Mouse (Mus musculus) kidney, adult 2 months (tissue): ENCODE measurements at regions not wholly inside any gene's neighbourhood (a gene's known extent, or its start where the extent isn't known, plus 50 kb on each side); places are given as distances from the start of the nearest gene placed in this dataset.

Source experiments
- DNase-seq: peaks from one replicate; pipeline ENCODE4 v3.0.0; 2021
- H3K27ac ChIP-seq: fragments of 200-500 bp; 2 replicates; pipeline ENCODE4 v1.5.1; 2012; ENCODE audit warnings: low read depth, low read length, control low read depth, inconsistent platforms; ENCODE audit not compliant: insufficient read depth
- H3K27me3 ChIP-seq: fragments of 200-500 bp; replicated peaks from 2 replicates; pipeline ENCODE4 v1.6.1; 2012; ENCODE audit warnings: mild to moderate bottlenecking, moderate library complexity, low read length, inconsistent platforms; ENCODE audit not compliant: control insufficient read depth, insufficient read depth
- H3K36me3 ChIP-seq: fragments of 200-500 bp; 2 replicates; pipeline ENCODE4 v1.6.1; 2012; ENCODE audit warnings: mild to moderate bottlenecking, moderate library complexity, low read length, inconsistent platforms; ENCODE audit not compliant: control insufficient read depth, insufficient read depth
- H3K4me1 ChIP-seq: fragments of 200-500 bp; 2 replicates; pipeline ENCODE4 v1.6.1; 2011; ENCODE audit warnings: low read length; ENCODE audit not compliant: control insufficient read depth, insufficient read depth
- H3K4me3 ChIP-seq: fragments of 200-500 bp; 2 replicates; pipeline ENCODE4 v1.5.1; 2011; ENCODE audit warnings: mild to moderate bottlenecking, low read depth, low read length, control low read depth; ENCODE audit not compliant: insufficient read depth
- CTCF ChIP-seq: fragments of 200-500 bp; conservative IDR thresholded peaks from 2 replicates; pipeline ENCODE4 v1.5.1; 2011; ENCODE audit warnings: low read depth, mild to moderate bottlenecking, control low read depth, low read length, moderate library complexity, mixed read lengths; ENCODE audit not compliant: insufficient read depth, insufficient read length
- POLR2A ChIP-seq: fragments of 200-500 bp; IDR thresholded peaks from one replicate; pipeline ENCODE4 v1.6.1; 2011; ENCODE audit warnings: low read depth, low read length, control low read depth
- WGBS: fragments of 180-500 bp; shearing (Covaris S2); methylation state at CpG from one replicate; pipeline ENCODE4 v1.1.7; 2018; 5-methylcytosine and 5-hydroxymethylcytosine counted together

- Histone ChIP-seq H3K4me1 (no peaks in the 10 kb centered on the region), H3K27me3 (no peaks in the 10 kb centered on the region), H3K36me3 (no peaks in the 10 kb centered on the region), H3K4me3 (no peak overlapping the region), H3K27ac (no peak overlapping the region)
- TF ChIP-seq POLR2A (no peak), CTCF (no peak)
- DNase-seq = no peak
- 51% methylated on average over 20 of the region's 20 CpGs for WGBS
Observed at GRCm38 (mm10) chr6:127329191-127330014, 117.2 kb upstream of the Parp11 start.

GRCm38 (mm10) chr6:127330015-127330705 lies 116.5 kb upstream of the Parp11 start:
- no peak overlapping the region for H3K27ac ChIP-seq
- WGBS = 1% methylated on average over 46 of the region's 46 CpGs
- no peaks in the 10 kb centered on the region for H3K27me3 ChIP-seq
- no peaks in the 10 kb centered on the region for H3K36me3 ChIP-seq
- no peaks in the 10 kb centered on the region for H3K4me1 ChIP-seq
- no peak for TF ChIP-seq POLR2A
- TF ChIP-seq CTCF = no peak
- H3K4me3 ChIP-seq = peak overlapping the region; percentile 43
- peak; percentile 79 for DNase-seq

- H3K4me3 ChIP-seq = no peak overlapping the region
- 82% methylated on average over 5 of the region's 5 CpGs for WGBS
- TF ChIP-seq CTCF (no peak), POLR2A (no peak)
- no peaks in the 10 kb centered on the region for H3K27me3 ChIP-seq
- DNase-seq = peak; percentile 8
- H3K27ac ChIP-seq = no peak overlapping the region
- H3K4me1 ChIP-seq = no peaks in the 10 kb centered on the region
- no peaks in the 10 kb centered on the region for H3K36me3 ChIP-seq
Observed at GRCm38 (mm10) chr6:127331091-127331490, 115.5 kb upstream of the Parp11 start.

GRCm38 (mm10) chr6:127334256-127334655 lies 112.4 kb upstream of the Parp11 start:
- no peak for DNase-seq
- no peaks in the 10 kb centered on the region for H3K4me1 ChIP-seq
- TF ChIP-seq POLR2A = no peak
- no peak for TF ChIP-seq CTCF
- 77% methylated on average over 6 of the region's 6 CpGs for WGBS
- no peak overlapping the region for H3K27ac ChIP-seq
- no peaks in the 10 kb centered on the region for H3K27me3 ChIP-seq
- no peak overlapping the region for H3K4me3 ChIP-seq
- no peaks in the 10 kb centered on the region for H3K36me3 ChIP-seq

- no peak for DNase-seq
- Histone ChIP-seq H3K4me1 (no peaks in the 10 kb centered on the region), H3K36me3 (no peaks in the 10 kb centered on the region), H3K27ac (no peak overlapping the region), H3K4me3 (no peak overlapping the region), H3K27me3 (no peaks in the 10 kb centered on the region)
- no peak for TF ChIP-seq CTCF
- no peak for TF ChIP-seq POLR2A
- WGBS = 55% methylated on average over 7 of the region's 7 CpGs
Observed at GRCm38 (mm10) chr6:127335462-127335886, 111.2 kb upstream of the Parp11 start.

GRCm38 (mm10) chr6:127335996-127336660 lies 110.5 kb upstream of the Parp11 start:
- Histone ChIP-seq H3K27me3 (no peaks in the 10 kb centered on the region), H3K4me3 (no peak overlapping the region), H3K27ac (no peak overlapping the region), H3K36me3 (no peaks in the 10 kb centered on the region), H3K4me1 (no peaks in the 10 kb centered on the region)
- 57% methylated on average over 12 of the region's 12 CpGs for WGBS
- no peak for DNase-seq
- TF ChIP-seq POLR2A (no peak), CTCF (no peak)
